Mouse (Mus musculus): ENCODE data around the gene Itpkb.

Gene Itpkb

DNA sequence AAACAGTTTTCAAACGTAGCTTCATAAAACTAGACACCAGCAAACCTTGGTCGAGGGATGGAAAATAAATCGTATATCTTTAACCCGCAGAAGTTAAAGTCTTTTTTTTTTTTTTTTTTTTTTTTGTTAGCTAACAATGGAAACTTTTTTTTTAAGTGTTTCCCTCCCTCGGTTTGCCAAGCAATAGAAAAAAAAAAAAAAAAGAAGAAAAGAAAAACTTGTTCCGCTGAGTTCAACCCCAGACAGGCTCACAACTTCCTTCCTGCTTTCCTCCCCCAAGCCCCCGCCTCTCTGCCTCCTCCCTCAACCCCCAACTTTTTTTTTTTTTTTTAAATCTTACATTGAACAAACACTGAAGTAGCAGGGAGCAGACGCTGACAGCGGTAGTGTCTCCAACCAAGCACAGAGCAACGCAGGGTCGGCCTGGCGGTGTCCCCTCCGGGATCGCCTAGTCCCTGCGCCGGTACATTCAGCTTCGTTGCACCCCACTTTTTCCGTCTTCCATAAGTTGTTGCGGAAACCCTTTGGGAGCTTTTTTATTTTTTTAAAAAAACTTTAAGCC, at the start of gene Itpkb:
Itpkb (plus strand) TSS at position 341 of the 562 bp plus-strand sequence.
- no peak for DNase-seq (ENCODE audit: low read depth, low spot score)

DNA sequence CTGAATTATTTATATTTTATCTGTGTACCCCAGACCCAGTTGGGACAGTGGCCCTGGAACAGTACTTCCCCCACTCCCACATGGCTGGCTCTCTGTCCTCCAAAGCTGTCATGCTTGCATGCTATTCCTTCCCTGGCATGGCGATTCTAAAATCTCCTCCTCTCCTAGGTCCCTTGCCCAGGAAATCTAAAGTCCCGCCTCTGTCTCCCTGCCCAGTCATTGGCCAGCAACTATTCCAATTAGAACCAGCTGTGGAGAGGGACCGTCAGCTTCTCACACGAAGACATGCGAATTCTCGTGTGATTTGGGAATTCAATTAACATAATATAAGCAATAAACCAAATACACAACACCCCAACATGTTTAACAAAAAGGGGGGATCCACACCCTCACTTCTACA, 47.7 kb upstream of the Itpkb start:
- DNase-seq (ENCODE audit: low read depth, low spot score), result no peak

DNA sequence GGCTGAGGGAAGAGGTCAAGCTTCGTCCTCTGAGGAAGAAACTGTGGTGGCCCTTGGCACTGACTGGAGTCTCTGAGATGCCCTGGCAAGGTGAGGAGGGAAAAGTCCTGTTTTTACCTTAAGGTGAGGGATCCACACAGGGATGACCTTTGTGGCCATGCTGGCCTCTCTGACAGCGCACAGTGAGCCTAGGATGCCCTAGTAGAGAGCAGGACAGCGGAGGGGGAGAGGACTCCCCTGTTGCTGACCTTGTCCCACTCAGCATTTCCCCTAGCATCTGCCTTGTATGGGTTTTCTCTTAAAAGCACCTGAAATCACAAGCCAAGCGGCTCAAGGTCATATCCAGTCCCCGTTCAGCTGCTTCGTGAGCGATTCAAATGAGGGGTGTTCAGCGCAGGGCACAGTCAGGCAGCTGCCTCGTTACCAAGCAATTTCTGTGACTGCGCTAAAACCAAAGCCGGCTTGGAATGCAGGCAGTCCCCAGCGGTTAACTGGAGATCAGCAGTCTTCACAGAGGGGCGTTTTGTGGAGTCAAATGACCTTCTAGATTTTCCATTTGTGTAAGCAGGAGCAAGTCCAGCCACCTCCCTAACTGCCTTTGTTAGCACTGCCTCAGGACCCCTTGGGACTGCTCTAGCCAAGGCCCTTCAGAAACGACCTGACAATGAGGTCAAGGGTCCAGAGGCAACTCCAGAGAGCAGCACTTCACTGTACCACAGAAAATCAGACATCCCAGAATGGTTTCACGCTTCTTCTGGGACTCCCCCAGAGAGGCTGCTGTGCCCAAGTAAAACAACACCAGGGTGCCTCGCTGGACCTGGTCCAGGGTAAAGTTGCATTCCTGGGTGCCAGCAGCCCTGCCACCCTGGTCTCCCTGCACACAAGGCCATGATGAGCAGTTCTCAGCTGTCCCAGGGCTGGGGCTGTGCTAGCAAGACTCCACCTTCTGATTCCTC, 46.2 kb upstream of the Itpkb start:
- DNase-seq (ENCODE audit: low read depth, low spot score), result peak; percentile 34

DNA sequence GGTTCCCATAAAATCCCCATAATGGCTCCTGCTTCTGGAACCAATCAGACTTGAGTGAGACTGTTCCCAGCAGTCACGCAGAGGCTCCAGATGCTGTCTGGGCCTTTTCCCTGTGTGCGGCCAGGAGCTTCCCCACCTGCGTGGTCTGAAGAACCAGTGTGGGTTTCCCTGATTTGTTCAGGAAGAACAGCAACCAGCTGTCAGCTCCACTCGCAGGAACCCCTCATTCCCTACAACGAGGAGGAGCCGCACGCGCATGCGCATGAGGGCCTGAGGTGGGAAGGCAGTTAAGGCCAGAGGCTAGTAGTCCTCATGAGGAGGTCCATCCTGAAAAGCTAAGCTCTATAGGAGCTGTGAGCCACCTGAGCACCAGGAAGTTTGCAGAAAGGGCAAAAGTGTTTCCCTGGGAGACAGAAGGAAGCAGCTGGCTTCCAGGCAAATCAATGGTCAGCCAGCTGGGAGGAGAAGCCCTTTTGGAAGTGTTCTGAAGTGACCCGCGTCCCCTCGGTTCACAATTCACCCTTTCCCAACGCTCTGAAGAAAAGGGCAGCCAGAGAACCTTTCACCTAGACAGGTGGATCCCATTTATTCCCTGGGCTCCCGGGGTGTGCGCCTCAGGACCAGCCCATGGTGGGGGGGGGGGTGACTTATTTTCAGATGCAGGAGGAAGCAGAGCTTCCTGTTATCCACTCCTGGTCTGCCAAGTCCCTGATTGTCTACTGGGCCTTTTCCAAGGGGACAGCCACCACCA, 44.0 kb upstream of the Itpkb start:
- DNase-seq (ENCODE audit: low read depth, low spot score), result peak; percentile 22

DNA sequence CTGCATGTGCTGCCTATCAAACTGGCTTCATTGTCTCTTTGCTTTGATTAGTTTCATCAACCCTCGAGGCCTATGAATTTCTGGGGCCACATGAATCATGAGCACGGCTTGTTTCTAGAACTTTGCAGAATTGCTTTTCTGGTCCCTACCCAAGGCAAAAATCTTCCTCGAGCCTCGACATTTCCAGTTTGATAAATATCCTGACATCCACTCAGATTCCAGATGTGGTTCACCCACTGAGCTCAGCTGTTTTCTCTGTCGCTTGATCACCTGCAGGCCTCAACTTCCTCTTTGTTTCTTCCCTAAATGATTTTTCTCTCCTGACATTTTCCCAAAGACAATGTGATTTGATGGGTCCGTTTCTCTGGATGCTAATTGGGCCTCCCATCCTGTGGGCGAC, 42.1 kb upstream of the Itpkb start:
- no peak for DNase-seq (ENCODE audit: low read depth, low spot score)

DNA sequence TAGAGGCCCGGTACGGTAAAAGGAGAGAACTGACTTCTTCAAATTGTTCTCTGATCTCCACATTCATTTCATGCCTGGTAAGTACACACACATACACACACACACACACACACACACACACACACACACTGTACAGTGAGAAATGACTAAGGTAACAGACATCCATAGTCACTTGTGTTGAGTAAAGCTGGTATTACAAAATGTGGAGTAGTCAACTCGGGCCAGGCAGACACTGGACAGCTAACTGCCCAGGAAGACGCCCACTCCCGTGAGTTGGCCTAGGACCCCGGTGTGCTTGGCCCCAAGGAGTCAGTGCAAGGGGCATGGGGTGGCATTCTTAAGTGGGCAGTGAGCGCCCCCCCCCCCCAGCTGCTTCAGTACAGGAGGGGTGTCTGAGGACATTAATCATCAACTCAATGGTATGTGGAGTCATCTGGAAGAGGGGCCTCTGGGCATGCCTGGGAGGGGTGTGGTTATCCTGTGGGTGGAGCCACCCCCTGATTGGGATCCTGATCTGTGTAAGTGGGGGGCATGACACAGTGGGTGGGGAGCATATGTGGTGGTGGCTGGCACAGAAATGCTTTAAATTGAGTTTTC, 41.3 kb upstream of the Itpkb start:
- DNase-seq (ENCODE audit: low read depth, low spot score), result no peak

DNA sequence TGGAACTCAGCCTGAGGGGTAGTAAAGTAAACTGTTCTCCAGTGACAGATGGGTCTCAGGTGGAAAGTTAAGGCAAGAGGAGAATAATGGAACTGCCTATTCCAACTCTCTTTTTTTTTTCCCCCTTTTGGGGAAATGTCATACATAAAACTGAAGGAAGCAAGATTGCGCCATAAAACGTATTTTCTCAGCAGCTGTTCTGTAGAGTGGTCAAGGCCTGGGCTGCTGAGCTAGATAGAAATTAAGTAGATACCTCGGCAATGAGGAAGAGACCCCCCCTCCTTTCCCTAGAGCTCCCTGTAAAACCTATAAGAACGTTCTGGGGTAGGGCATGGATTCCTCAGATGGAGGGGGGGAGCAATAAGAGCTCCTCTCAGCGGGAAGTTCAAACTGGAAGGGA, 40.5 kb upstream of the Itpkb start:
- no peak for DNase-seq (ENCODE audit: low read depth, low spot score)

DNA sequence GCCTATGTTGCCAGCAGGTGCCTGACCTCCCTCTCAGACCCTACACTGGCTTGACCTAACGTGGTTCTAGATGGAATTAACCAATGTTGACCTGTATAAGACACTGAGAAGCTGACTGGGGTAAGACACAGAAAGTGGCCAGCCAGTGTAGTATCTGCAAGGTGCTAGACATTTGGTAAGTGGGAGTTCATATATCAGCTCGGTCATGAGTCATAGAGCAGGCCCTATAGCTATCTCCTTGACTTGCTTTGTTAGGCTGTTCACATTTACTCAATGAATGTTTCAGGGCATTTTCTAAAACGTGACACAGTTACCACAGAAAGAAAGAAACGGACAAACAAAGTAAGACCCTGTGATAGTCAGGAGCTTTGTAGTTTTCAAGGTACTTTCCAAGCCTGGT, 39.9 kb upstream of the Itpkb start:
- no peak for DNase-seq (ENCODE audit: low read depth, low spot score)

DNA sequence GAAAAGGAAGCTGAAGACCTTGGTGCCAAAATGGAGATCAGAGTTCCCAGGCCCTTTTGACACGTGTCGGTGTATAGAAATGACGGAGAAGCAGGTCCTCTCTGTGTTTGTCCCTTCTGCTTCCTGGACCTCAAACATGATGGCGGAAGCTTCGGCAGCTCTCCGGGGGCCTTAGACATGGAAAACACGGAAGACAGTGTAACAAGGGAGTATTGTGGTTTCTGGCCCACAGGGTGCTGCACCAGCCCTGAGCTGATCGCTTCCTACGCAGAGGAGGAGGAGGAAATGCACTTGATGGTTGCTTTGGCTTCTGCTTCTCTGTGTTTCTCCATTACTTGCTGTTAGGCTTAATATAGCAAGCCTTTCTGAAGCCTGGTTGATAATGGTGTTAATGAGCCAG, 34.2 kb upstream of the Itpkb start:
- DNase-seq (ENCODE audit: low read depth, low spot score), result no peak

DNA sequence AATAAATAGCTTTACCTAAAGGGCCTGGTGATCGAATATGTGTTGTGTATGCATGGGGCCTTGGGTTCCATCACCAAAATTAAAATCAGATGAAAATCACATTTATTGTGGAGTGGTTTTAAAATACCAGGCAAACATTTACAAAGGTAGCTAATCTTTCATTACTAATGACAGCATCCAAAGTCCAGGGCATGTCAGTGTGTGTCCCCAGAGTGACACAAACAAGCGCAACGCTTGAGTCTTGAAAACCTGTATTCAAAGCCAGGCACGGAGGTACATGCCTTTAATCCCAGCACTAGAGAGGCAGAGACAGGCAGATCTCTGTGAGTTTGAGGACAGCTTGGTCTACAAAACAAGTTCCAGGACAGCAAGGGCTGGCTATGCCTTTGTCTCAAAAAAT, 30.6 kb upstream of the Itpkb start:
- DNase-seq (ENCODE audit: low read depth, low spot score), result no peak

DNA sequence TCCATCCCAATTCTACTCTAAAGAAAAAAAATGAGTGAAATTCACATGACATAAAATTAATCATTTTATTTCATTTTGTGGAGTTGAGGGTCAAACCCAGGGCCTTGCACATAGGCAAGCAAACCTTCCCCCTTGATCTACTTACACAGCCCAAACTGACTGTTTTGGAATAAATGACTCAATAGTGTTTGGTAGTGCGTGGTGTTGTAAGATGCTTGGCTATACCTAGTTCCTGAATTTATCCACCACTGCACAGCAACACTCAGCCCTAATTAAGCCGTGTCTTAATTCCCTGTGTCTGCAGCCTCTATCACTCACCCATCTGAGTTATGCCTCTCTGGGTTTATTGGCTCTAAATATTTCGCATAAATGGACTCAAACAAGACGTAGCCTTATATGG, 30.0 kb upstream of the Itpkb start:
- no peak for DNase-seq (ENCODE audit: low read depth, low spot score)

DNA sequence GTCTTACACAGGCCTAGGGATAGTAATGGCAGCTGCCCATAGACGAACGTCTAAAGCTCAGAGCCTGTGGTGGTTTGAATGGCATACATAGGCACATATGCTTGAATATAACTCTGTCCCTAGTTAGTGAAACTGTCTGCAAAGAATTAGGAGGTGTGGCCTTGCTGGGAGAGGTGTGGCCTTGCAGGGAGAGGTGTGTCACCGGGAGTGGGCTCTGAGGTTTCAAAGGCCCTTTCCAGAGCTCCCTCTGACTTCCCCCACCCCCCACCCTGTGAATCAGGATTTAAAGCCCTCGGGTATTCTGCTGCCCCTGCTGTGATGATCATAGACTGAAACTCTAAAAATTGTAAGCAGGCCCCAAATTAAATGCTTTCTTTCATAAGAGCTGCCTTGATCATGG, 29.3 kb upstream of the Itpkb start:
- DNase-seq (ENCODE audit: low read depth, low spot score), result no peak

DNA sequence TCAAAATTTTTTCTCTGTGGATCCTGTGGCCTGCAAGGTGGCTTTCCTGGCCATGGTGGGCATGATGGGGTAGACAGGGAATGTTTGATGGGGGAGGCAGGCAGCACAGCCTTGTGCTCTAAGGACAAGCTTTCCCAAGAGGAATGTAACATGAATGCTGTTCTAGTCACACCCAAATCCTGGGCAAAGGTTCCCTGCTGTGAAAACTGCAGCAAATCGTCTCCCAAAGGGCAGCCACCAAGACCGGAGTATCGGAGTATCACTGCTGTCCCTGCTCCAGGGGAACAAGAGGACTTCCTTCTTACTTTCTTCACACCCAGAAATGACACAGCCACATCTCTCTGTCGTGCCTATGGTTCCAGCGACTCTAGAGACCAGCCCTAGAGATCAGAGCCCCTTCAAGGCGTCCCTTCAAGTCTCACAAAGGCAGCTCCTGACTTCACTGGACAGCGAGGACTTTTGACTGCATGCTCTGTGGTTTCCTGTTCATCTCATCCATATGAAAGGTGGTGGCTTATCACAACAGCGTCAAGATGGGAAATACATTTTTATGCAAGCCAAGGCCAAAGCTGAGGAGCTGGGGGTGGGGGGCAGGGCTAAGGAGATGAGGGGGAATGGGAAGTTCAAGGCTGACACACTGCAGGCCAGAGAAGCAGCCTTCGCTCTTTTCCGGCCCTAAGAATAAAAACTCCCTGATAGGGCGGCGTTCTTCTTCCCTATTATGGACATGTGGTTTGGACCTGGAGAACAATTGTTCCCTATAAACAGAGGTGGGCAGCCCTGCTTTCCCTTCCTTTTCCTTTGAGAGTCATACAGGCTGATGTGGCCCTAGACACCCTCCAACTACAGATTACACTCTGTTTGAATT, 27.8 kb upstream of the Itpkb start:
- DNase-seq (ENCODE audit: low read depth, low spot score), result no peak

DNA sequence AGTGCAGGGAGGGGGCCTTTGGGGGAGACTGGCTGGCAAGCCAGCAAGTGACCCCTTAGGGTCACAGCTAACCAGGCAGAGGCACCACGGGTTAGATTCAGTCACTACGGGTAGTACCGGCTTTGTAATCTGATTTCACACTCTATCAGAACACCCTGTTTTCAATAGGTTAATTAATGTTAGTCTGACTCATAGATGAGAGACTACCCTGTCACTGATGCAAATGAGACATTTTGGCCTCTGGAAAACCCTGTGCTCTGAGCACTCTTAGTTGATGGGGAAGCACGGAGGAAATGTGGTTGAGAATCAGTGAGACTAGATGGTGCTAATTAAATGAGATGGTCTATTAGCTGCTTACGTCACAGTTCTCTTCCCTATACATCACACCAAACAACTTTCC, 26.7 kb upstream of the Itpkb start:
- no peak for DNase-seq (ENCODE audit: low read depth, low spot score)

DNA sequence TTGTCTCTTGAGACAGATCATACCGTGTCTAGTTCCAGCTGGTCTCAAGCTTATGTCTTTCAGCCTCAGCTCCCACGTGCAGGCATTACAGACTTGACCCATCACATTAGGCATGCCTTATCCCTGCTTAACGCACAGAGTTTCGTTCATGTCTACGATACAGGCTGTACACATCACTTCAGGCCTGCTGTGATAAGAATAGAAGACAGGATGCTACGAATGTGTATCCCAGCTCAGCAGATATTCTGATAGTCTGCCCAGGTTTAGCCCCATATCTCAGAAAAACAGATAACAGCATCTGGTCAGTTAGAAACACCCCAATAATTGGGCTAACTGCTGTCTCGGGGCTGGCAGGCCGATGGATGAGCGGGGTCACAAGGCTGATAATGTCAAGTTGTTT, 23.4 kb upstream of the Itpkb start:
- no peak for DNase-seq (ENCODE audit: low read depth, low spot score)

DNA sequence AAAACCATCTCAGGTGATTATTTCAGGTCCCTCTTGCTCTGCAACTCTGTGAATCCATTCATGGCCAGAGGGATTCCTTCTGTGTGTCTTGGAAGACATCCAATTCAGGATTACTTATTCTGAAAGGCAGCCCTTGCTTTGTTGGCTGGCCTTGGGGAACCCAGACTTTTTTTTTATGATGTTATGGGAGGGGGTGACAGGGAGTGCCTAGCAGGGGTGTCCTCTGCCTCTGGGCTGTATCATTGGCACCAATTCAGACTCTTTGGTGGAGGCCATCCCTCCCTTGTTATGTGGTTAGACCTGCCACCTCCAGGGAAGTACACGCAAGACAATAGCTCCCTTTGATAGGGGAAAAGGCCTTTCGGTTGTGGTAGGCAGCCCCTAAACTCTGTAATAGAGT, 22.6 kb upstream of the Itpkb start:
- DNase-seq (ENCODE audit: low read depth, low spot score), result no peak

DNA sequence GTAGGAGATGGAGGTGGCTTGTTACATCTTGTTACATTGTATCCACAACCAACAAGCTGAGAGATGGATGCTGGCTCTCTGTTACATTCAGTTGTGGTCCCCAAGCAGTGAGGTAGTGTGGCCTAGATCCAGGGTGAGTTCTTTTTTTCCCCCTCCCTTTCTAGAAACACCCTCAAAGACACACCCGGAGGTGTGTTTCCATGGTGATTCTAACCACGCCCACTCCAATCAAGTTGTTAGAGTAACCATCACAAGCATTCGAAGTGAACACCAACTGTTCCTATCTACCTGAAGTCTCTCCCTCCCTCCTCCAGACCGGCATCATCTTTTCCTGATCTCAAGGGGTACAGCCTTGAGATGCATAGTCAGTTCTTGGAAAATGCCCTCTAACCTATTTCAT, 21.4 kb upstream of the Itpkb start:
- DNase-seq (ENCODE audit: low read depth, low spot score), result no peak

DNA sequence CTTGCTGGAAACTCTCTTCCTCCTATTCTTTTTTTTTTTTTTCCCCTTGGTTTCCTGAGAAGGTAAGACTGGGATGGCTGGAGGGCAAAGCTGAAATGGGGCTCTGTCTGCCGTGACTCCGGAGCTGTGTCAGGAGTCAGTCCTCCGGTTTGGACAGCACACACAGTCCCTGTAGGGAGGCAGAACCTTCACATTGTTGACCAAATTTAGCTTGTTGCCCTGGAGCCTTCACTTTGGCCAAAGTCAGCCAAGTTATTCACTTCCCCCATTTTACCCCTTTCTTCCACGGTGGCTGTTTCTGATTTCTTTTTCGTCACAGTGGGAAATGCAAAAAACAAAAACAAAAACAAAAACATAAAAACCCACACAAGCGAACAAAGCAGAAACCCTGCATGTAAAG, 18.0 kb upstream of the Itpkb start:
- no peak for DNase-seq (ENCODE audit: low read depth, low spot score)

DNA sequence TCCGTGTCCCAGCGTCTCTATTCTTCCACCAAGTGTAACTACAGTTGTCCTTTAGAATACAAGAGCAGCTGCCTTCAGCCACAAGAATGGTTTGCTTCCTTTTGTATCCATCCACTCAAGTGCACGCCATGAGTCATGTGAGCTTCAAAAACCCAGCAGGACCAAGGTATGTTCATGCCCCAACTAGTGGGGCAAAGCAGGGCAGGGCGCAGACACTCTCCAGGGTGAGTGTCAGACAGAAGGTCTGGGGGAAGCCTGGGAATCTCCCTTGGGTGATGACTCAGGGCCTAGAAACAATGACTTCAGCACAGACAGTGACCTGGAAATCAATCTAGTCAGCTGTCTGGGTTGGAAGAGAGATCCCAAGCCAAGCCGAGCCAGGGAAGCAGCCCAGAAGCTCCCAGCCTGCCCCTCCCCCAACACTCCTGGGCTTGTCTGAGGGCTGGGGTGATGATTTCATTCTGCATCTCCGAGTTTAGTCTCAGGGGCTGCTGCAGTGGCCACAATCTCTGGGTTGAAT, 17.4 kb upstream of the Itpkb start:
- no peak for DNase-seq (ENCODE audit: low read depth, low spot score)

DNA sequence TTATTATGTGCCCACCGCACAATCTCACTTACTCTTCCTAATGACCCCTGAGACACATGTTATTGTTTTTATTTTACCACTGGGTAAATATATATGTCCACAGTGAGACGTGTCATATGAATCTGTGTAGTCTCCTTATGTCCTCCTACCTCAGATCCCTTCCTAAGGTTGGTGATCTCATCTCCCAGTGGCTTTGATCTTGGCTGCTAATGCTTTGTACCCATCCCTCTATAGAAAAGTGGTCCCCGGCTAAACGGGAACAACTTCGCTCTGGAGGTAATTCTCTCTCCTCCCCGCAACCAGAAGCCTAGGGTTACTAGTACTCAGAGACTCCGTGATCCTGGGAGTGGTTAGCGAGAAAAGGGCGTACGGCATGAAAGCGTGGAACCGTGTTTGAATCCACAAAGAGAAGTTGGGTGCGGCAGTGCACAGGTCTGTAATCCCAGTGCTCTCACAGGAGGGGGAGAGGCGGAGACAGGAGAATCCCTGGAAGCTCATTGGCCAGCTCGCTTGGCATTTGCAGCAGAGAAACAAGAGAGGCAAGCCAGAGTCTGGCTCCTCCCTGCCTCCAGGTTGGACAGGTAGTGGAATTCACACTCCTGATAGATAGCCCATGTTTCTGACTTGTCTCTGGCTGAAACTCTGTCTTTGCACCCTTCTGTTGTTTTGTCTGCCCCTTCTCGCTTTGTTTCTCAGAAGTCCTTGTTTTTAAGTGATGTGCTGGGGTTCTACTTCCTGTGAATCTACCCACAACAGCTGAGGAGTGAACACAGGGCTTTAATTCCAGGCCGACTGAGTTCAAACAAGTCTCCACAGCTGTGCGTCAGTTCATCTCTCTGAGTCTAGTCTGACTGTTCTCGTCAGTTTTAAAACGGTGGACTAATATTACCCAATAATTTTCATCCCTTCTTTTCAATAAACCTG, 16.5 kb upstream of the Itpkb start:
- no peak for DNase-seq (ENCODE audit: low read depth, low spot score)

All from embryo, embryonic 11.5 days (tissue).